Mouse (Mus musculus) testis, adult 2 months (tissue): Measurements from ENCODE around the gene Zfp385c. TPM values are rescaled to one million over a fixed set of nuclear protein-coding genes. Genes with fewer than 3 reads are reported as not detected.

ENCODE experiments used
- H3K27ac ChIP-seq: fragments of 200-500 bp; 2 replicates; pipeline ENCODE4 v1.5.1; 2012; ENCODE audit warnings: low read depth, low read length; ENCODE audit not compliant: control insufficient read depth, insufficient read depth
- H3K27me3 ChIP-seq: fragments of 200-500 bp; 2 replicates; pipeline ENCODE4 v1.6.1; 2012; ENCODE audit warnings: mild to moderate bottlenecking, low read length, moderate library complexity; ENCODE audit not compliant: control insufficient read depth, insufficient read depth
- H3K36me3 ChIP-seq: fragments of 200-500 bp; 2 replicates; pipeline ENCODE4 v1.6.1; 2012; ENCODE audit warnings: mild to moderate bottlenecking, low read length; ENCODE audit not compliant: control insufficient read depth, insufficient read depth
- H3K4me1 ChIP-seq: fragments of 200-500 bp; 2 replicates; pipeline ENCODE4 v1.6.1; 2012; ENCODE audit warnings: low read length; ENCODE audit not compliant: control insufficient read depth, insufficient read depth
- H3K4me3 ChIP-seq: fragments of 200-500 bp; 2 replicates; pipeline ENCODE4 v1.5.1; 2012; ENCODE audit warnings: low read depth, mild to moderate bottlenecking, low read length, moderate library complexity, mixed read lengths; ENCODE audit not compliant: control insufficient read depth
- CTCF ChIP-seq: fragments of 200-500 bp; IDR thresholded peaks from 2 replicates; pipeline ENCODE4 v1.5.1; 2012; ENCODE audit warnings: low read depth, mild to moderate bottlenecking, inconsistent platforms, low read length, moderate library complexity; ENCODE audit not compliant: control insufficient read depth, insufficient read depth, insufficient replicate concordance
- POLR2A ChIP-seq: fragments of 200-500 bp; IDR thresholded peaks from 2 replicates; pipeline ENCODE4 v1.6.1; 2012; ENCODE audit warnings: low read depth, mild to moderate bottlenecking, inconsistent platforms, low read length, moderate library complexity; ENCODE audit not compliant: control insufficient read depth
- polyA plus RNA-seq: library from polyadenylated mRNA; depleted of rRNA; stranded (reverse); fragments of >200 nt; gene quantifications from 2 replicates; pipeline ENCODE4 v1.2.3, GENCODE M21; 2012

Gene Zfp385c
- polyA plus RNA-seq, 1 experiment, result 2.6 TPM

DNA sequence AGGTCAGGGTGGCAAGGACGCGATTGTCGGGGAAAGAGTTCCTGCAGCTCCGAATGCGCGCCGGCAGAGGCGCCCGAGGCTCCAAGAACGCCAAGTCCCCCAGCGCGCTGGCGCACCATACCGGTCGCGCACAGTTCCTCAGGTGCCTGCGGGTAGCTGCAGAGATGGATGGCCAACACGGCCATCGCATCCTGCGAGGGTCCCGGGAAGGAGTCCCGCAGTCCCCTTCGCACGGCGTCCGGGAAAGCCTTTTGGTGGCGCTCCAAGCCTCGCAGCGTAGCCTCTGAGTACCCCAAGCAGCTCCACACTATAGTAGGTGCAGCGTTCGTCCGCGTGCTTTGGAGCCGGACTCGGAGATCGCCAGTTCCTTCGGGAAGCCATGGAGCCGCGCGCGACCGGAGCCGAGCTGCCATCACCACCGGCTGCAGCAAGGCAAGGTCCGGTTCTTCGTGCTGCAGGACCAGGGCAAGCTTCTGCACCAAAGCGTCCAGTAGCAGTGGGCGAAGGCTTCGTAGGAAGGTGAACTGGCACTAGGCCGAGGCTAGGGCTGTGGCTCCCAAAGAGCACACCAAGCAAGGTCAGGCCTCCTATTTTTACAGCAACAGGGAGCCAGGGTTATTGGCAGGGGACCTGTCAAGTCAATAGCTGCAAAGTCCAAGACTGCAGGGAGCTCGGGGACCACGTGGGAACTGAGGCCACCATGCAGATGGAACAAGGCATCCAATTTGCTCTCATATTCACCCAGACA lies 51.9 kb downstream of the Zfp385c start:
- H3K4me3 ChIP-seq, result peak overlapping the region; percentile 0; the same call in 1 of the 2 replicates
- no peak overlapping the region for H3K27ac ChIP-seq
- H3K36me3 ChIP-seq, result no peaks in the 10 kb centered on the region
- peak; percentile 34; the same call in 1 of the 2 replicates for TF ChIP-seq CTCF
- TF ChIP-seq POLR2A, result no peak
- no peaks in the 10 kb centered on the region for H3K27me3 ChIP-seq
- peaks cover 13% of the 10 kb centered on the region for H3K4me1 ChIP-seq

DNA sequence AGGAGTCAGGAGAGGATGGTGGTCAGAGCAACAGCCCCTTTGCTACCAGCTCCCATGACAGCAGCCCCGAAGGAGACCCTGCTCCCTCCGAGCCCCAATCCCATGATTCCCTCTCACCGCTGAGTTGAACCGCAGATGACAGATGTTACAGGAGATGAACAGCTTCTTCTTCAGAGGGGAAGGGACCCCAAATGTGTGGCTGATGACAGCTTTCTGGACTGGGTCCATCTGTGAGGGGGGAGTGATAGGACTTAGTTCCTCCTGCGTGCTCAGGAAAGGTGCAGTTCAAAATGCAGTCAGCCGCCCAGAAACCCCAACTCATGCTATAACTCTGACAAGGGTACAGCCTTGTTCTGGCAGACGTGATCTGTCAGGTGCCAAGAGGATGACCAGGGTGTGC lies 57.7 kb downstream of the Zfp385c start:
- no peaks in the 10 kb centered on the region for H3K4me1 ChIP-seq
- no peak overlapping the region for H3K27ac ChIP-seq
- no peak for TF ChIP-seq CTCF
- no peak for TF ChIP-seq POLR2A
- H3K27me3 ChIP-seq, result no peaks in the 10 kb centered on the region
- no peaks in the 10 kb centered on the region for H3K36me3 ChIP-seq
- no peak overlapping the region for H3K4me3 ChIP-seq

DNA sequence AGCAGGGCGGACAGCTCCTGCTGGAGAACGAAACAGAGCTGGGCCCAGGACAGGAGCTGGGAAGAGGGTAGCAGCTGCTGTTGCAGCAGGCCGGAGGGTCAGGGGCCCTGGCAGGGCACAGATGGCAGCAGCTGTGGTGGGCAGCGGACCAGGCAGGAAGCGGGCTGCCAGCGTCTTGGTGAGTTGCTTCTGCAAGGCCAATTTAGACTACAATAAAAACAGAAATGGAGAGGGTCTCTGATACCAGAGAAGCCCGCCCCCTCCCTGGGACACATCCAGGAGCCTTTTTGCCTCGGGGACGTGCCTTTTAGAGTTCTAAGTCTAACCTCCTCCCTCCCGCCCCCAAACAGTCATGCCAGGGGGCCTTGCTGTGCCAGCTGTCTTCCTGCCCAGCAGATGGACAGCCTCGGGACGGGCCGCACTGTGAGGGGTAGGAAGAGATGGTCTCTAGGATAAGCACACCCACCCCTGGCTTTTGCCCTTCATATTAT lies 63.3 kb downstream of the Zfp385c start:
- H3K27me3 ChIP-seq, result no peaks in the 10 kb centered on the region

DNA sequence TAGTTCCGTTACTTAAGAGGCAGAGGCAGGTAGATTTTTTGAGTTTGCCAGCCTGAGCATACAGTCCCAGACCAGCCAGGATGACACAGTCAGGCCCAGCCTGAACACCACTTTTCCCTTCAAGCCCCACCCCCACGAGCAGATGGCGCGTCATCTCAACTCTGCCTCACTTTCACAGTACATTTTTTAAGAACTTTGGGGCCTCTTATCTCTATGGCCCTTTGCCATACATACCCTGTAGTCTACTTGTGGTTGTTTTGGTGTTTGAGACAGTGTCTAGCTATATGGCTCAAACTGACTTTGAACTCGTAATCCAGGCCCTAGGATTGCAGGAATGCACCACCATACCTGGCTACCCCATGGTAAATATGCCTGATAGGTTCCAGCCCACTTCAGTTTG lies 64.2 kb downstream of the Zfp385c start:
- Histone ChIP-seq H3K27me3 (no peaks in the 10 kb centered on the region), H3K4me3 (no peak overlapping the region), H3K4me1 (peaks cover 2% of the 10 kb centered on the region; the same call in 1 of the 2 replicates), H3K27ac (no peak overlapping the region), H3K36me3 (no peaks in the 10 kb centered on the region)
- TF ChIP-seq CTCF (no peak), POLR2A (no peak)

More for the DNA sequence above, 63.3 kb downstream of the Zfp385c start:
- Histone ChIP-seq H3K36me3 (no peaks in the 10 kb centered on the region), H3K27ac (no peak overlapping the region), H3K4me1 (peaks cover 2% of the 10 kb centered on the region; the same call in 1 of the 2 replicates), H3K4me3 (no peak overlapping the region)
- no peak for TF ChIP-seq POLR2A
- TF ChIP-seq CTCF, result no peak

- TF ChIP-seq CTCF (peak; percentile 69; the same call in 1 of the 2 replicates), POLR2A (no peak; the same call in 1 of the 2 replicates)
- Histone ChIP-seq H3K4me3 (no peak overlapping the region), H3K27ac (no peak overlapping the region)
Observed at GRCm38 (mm10) chr11:100626701-100627195, 65.5 kb downstream of the Zfp385c start.

GRCm38 (mm10) chr11:100625754-100626700 lies 66.2 kb downstream of the Zfp385c start:
- no peak for TF ChIP-seq POLR2A
- TF ChIP-seq CTCF, result no peak
- Histone ChIP-seq H3K27me3 (no peaks in the 10 kb centered on the region), H3K4me1 (peaks cover 2% of the 10 kb centered on the region; the same call in 1 of the 2 replicates), H3K36me3 (no peaks in the 10 kb centered on the region), H3K27ac (no peak overlapping the region), H3K4me3 (no peak overlapping the region)

More at GRCm38 (mm10) chr11:100626701-100627195, 65.5 kb downstream of the Zfp385c start:
- Histone ChIP-seq H3K27me3 (no peaks in the 10 kb centered on the region), H3K36me3 (no peaks in the 10 kb centered on the region), H3K4me1 (peaks cover 2% of the 10 kb centered on the region; the same call in 1 of the 2 replicates)
